Mouse (Mus musculus) common myeloid progenitor, adult 5-6 weeks (primary cell): ENCODE results near the gene Dzip1. TPM values are rescaled to one million over a fixed set of nuclear protein-coding genes. Genes with fewer than 3 reads are reported as not detected.
A peak's percentile ranks its signal among the peaks of the same experiment; 100 is the strongest.

Source experiments
- ATAC-seq: replicated peaks from 2 replicates; pipeline ENCODE4 v1.8.0; 2016; ENCODE audit warnings: low read depth, mild to moderate bottlenecking, moderate TSS enrichment, inconsistent platforms; ENCODE audit not compliant: poor library complexity, severe bottlenecking
- total RNA-seq: library from RNA; stranded (forward); fragments of 200-1000, 187-1606 nt; gene quantifications from 2 replicates; pipeline ENCODE4 v1.2.3, GENCODE M21; 2017

The Dzip1 gene
- total RNA-seq, 1 experiment from 2014 or later = 0.32 TPM

- no peak for ATAC-seq
These were observed 85.2 kb downstream of the Dzip1 start for GRCm38 (mm10) chr14:118840027-118840426.

GRCm38 (mm10) chr14:118839416-118839815 lies 85.8 kb downstream of the Dzip1 start:
- no peak for ATAC-seq

GRCm38 (mm10) chr14:118838556-118839120 lies 86.6 kb downstream of the Dzip1 start:
- ATAC-seq = no peak

DNA sequence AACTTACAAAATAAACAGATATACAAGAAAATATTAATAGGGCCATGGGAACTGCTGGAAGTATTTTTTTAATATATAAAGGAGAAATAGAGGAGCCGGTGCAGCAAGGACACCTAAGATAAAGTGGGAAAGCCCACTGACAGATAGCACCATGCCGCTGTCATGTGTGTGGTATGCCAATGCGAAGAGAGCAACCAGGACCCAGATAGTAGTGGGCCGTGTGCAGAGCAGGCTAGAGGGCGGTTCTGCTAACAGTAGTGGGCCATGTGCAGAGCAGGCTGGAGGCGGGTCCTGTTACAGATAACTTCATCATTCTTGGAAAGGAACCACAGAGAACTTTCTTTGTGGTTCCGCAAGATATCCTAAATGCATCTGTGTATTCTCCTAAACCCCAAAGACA lies 88.5 kb downstream of the Dzip1 start:
- ATAC-seq = peak; percentile 84

DNA sequence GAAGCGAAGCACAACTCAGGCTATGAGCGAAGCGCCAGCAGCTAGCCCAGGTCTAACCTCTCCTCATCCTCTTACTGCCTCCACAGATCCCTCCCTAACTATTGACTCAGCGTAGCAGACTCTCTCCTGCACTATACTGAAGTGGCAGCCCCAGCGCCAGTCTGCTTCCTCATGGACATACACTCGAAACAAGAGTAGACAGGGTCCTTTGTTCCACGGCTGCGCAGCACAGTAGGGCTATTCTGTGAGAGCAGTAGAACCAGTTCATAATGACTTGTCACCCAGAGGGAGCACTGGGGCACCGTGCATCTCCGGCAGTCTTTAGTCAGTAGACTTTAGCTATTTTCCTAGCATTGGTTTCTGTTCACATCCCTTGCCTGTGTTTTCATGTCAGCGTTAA lies 89.1 kb downstream of the Dzip1 start:
- ATAC-seq = no peak

DNA sequence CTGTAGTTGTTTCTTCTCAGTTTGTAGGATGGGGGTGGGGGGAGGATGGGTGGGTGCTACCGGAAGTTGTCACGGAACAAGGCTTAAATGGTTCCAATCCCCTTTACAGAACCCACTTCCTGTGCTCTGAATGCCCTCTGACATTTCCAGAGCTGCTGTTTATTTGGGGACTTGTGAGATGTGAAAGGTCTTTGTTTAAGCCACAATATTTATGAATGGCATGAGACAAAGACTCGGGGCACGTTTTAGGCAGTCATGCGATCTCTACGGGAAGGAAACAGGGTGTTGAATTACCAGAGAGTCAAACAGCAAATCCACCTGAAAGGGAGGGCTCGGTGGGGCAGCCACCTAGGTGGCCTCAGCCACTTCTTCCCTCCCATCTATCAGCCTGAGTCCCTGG lies 90.9 kb downstream of the Dzip1 start:
- peak; percentile 12; the same call in 1 of the 2 replicates for ATAC-seq

GRCm38 (mm10) chr14:118833241-118833640 lies 92.0 kb downstream of the Dzip1 start:
- ATAC-seq = no peak

GRCm38 (mm10) chr14:118831597-118831996 lies 93.7 kb downstream of the Dzip1 start:
- ATAC-seq = no peak

GRCm38 (mm10) chr14:118829331-118830095 lies 95.7 kb downstream of the Dzip1 start:
- ATAC-seq = no peak

- peak; percentile 33; the same call in 1 of the 2 replicates for ATAC-seq
These were observed 97.9 kb downstream of the Dzip1 start for GRCm38 (mm10) chr14:118827283-118827904.

DNA sequence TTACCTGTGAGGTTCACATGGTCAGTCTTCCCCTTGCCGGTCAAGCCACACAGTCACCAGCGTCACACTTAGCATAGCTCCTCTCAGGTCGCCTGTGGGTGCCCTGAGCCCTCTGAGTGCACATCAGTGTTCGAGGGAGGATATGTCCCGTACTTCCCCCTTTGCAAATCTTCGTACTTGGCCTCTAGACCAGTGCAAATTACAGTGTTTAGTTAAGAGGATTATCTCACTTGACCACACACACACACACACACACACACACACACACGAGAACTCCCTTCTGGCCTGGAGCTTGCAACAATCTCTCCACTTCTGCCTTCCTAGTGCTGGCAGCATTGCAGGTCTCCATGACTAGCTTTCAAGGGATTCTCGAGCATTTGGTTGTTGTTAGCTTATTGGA lies 98.9 kb downstream of the Dzip1 start:
- ATAC-seq = peak; percentile 62

Other genes with a start within 250 kb of the Dzip1 start
- 15.0 and 17.6 TPM in 2 replicates for gene Abcc4, start 219.2 kb downstream of the Dzip1 start, total RNA-seq
- gene Cldn10, start 137.6 kb downstream of the Dzip1 start, total RNA-seq = 0.05 TPM in 1 of 2 replicates, not detected in the other
- gene Dnajc3, start 12.5 kb upstream of the Dzip1 start, total RNA-seq = 64.8 and 74.5 TPM in 2 replicates
- gene Uggt2, start 174.0 kb upstream of the Dzip1 start, total RNA-seq = 4.1 and 6.5 TPM in 2 replicates
- not detected in 2 replicates for gene Hs6st3, start 212.9 kb upstream of the Dzip1 start, total RNA-seq